Mouse (Mus musculus): Measurements from ENCODE around the gene Mfap4.

DNA sequence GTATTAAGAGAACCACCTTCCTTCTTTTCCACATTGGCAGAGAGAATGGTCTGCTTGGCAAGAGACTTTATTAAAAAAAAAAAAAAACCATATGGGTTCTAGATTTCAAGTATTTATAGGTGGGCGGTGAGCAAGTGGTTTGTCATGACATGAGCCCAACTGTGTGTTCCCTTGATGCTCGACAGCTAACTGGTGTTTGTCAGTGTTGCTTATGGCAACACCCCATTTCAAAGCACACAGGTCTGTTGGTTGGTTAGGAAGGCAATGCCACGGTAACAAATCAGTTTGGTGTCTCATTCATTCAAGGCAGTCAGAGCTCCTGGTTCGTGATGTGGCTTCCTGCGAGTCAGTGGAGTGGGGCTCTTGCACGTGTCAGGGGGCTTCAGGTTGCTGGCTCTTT lies 41.4 kb upstream of the Mfap4 start:
- TF ChIP-seq CTCF (conservative IDR thresholded peaks at IDR 0.05; ENCODE audit: insufficient read depth, insufficient read length, low read depth, low read length) (no peak), POLR2A (IDR thresholded peaks at IDR 0.05; ENCODE audit: low read depth, low read length) (no peak)

Measured in kidney, adult 2 months (tissue).